Mouse (Mus musculus): Measurements from ENCODE around the gene Ltb4r1.

Ltb4r1 gene

DNA sequence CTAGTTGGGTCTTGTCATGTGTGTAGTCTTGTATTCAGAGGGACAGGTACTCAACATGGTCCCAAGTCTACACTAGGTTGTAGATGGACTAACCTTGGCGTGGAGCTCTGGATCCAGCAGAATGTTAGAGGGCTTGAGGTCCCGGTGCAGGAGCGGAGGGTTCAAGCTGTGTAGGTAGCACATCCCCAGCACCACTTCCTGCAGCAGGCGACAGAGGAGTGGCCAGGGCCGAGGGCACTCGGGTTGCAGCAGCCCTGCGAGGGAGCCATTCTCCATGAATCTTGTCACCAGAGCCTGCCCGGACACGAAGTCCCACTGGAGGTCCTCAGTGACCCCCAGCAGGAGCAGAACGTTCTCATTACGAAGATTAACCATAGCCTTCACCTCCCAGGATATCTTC is 22.0 kb downstream of the Ltb4r1 start:
- DNase-seq (ENCODE audit: low read depth) = no peak

DNA sequence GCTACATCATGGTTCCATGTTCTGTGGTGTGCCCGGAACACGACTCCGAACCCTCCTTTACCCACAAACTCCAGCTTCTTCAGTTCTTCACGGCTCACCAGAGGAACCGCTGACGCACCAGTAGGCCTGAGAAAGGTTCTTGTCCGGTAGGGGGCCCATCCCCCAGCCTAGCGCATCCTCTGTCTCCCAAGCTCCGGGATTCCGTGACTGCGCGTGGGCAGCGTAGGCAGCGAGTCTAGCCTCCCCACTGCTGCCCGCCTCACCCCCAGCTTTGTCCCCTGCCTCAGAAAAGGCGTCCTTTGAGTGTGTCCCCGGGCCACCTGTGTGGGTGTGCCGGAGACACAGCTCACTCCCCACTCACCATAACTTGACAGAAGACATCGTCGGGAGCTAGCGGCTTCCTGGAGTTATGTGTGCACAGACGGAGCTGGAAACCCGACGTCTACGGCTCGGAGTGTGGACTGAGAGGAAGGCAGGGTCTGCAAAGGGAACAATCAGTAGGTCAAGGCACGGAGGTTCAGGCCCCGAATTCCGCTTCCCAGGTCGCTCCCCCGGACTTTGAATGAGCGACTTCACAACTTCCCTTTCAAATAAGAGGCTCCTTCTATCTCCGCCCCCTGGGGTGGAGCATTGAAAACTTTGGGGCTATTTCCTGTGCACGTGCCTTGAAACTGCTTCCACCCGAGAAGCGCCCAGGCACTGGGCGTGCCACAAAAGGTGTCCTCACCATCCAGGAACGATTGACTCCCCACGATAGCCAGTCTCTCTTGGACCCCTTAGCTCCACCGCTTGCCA is 22.7 kb downstream of the Ltb4r1 start, which contains the start of gene Ripk3:
Ripk3 (minus strand) TSS at position 610 of the 795 bp plus-strand sequence.
- peak; percentile 44 for DNase-seq (ENCODE audit: low read depth)

GRCm38 (mm10) chr14:55793461-55793860 is 27.7 kb downstream of the Ltb4r1 start:
- DNase-seq (ENCODE audit: low read depth) = no peak

DNA sequence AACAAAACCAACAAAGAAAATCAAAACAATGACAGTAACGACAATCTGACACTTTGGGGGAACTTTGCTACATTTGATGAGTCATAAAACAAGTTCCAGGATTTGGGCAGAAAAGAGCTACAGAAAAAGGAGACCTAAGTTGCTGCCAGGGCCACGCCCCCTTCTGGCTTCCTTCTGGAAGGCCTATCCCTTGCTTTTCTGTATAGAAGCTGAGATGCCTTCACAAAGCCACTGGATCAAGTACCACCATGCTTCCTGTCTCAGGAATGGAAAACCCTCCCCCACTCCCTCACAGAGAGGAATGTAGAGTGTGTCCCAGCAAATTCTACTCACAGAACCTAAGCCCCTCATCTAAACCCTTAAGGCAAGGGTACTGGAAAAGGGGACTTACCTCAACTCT is 28.2 kb downstream of the Ltb4r1 start:
- no peak for DNase-seq (ENCODE audit: low read depth)

- DNase-seq (ENCODE audit: low read depth) = no peak
These were observed 29.8 kb downstream of the Ltb4r1 start for GRCm38 (mm10) chr14:55795380-55796163.

GRCm38 (mm10) chr14:55814885-55815284 is 49.1 kb downstream of the Ltb4r1 start:
- no peak for DNase-seq (ENCODE audit: low read depth)

- DNase-seq (ENCODE audit: low read depth) = peak; percentile 75
These were observed 49.6 kb downstream of the Ltb4r1 start for GRCm38 (mm10) chr14:55815310-55815751.
